Mouse (Mus musculus): ENCODE data around the gene Itch.

DNA sequence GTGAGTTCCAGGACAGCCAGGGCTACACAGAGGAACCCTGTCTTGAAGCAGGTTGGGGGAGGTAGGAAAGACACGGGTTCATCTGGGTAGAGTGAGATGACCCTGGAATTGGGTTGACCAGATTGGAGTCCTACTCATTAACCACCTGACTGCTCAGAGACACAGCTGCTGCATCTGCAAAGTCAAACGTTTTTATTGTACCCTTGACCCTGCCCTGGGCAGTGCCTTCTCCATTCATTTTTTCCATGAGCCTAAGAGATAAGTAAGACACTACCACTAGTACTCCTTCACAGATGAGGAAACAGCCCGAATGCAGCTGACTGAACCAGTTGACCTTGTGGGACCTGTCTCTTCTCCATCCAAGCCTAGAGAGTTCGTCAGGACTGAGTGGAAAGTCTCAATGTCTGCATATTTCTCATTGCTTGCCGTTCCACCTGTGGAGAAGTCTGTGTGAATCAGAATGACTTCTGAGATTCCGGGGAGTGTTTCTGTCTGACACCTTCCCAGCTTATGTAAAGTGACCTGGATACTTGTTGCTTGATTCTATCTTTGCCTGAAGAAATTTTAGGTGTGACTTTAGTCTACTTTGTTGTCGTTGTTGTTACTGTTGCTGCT, 18.0 kb upstream of the Itch start:
- TF ChIP-seq MYC (IDR thresholded peaks at IDR 0.05; ENCODE audit: low read depth, low read length) (no peak), GATA1 (IDR thresholded peaks at IDR 0.05; ENCODE audit: low read depth, low read length) (no peak), RCOR1 (IDR thresholded peaks at IDR 0.05; ENCODE audit: low read depth, low read length) (no peak), POLR2A (IDR thresholded peaks at IDR 0.05; ENCODE audit: control insufficient read depth in 1 of 2, insufficient read depth in 1 of 2, low read depth in 1 of 2, low read length in 2 of 2, poor library complexity in 1 of 2) (no peak), SIN3A (IDR thresholded peaks at IDR 0.05; ENCODE audit: low read length) (no peak), MAX (IDR thresholded peaks at IDR 0.05; ENCODE audit: low read length) (no peak), CTCF (IDR thresholded peaks at IDR 0.05 in 2 of 3, conservative IDR thresholded peaks at IDR 0.05 in 1 of 3; ENCODE audit: control insufficient read depth in 1 of 3, insufficient read depth in 1 of 3, low read depth in 2 of 3, low read length in 3 of 3, poor library complexity in 1 of 3, severe bottlenecking in 1 of 3) (no peak)
